Mouse (Mus musculus) large intestine, adult 2 months (tissue): ENCODE results near the gene P2ry2. TPM values are rescaled to one million over a fixed set of nuclear protein-coding genes. Genes with fewer than 3 reads are reported as not detected.

Experiments used
- DNase-seq: peaks from one replicate; pipeline ENCODE4 v3.0.0-alpha.2; 2012; ENCODE audit warnings: low read depth, low spot score
- WGBS: fragments of 180-500 bp; shearing (Covaris S2); methylation state at CpG from one replicate; pipeline ENCODE4 v1.1.7; 2018; 5-methylcytosine and 5-hydroxymethylcytosine counted together
- polyA plus RNA-seq: library from polyadenylated mRNA; depleted of rRNA; stranded (reverse); fragments of >200 nt; gene quantifications from 2 replicates; pipeline ENCODE4 v1.2.3, GENCODE M21; 2012

The P2ry2 gene
- polyA plus RNA-seq, 1 experiment, result 17.6 TPM

DNA sequence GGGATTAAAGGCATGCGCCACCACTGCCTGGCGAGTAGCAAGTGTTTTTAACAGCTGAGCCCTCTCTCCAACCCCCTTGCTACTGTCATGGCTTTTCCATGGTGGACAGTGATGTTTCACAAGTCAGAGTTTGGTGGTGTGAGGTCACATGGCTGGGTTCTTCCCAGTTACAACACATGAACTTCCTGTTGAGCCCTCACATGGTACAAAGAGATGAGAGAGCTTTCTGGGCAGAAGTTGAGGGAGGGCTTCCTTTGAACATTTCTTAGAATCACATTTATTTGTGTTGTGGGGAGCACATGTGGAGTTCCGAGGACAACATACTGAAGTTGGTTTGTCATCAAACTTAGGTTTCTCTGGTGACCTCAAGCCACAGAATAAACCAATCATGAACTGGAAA is 20.7 kb downstream of the P2ry2 start:
- DNase-seq, result no peak
- 90% methylated on average over 3 of the region's 3 CpGs for WGBS

DNA sequence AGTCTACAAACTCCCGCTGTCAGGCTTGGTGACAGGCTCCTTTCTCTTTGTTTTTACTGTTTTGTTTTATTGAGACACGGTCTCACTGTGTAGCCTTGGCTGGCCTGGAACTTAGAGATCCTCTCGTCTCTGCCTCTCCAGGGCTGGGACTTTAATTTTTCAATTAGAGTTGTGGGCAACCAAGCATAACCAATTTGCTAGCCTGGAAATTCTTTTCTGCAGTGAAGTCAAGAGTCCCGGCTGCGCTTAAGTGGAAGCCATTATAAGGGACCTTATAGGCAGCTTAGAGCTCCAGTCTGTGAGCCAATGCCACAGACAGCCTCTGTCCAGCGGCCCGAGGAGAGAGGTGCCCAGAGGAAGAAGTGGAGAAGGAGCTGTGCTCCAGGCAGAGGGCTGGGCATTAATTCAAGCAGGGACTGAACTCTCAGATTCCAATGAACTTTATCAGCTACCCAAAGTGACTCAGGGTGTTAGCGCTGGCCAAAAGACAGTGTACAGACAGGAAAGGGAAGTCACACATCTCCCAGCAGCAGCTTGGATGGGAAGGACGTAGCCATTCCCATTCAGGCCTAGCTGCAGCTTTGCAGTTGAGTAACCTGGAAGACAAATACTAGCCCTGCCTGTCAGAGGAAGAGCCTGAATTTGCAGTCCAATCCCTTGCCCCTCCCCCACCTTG is 21.9 kb downstream of the P2ry2 start:
- no peak for DNase-seq
- 73% methylated on average over 9 of the region's 9 CpGs for WGBS

DNA sequence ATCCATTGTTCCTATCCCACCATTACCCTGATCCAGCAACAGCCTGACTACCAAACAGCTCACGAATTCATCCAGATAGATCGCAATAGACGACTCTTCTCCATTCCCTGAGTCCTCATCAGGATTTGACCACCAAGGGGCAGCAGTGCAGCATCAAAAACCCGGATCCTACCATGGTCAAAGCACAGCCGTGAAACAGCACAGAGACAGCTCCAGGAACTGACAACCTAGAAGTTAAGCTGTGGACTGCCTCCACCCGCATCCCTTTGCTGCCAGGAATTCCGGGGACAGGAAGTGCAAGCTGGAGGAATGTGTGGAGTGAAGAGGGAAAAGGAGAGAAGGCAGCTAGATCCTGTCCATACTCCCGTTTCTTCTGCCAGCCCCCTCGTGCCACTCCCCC is 24.6 kb downstream of the P2ry2 start:
- 21% methylated on average over 9 of the region's 9 CpGs for WGBS
- DNase-seq, result no peak

DNA sequence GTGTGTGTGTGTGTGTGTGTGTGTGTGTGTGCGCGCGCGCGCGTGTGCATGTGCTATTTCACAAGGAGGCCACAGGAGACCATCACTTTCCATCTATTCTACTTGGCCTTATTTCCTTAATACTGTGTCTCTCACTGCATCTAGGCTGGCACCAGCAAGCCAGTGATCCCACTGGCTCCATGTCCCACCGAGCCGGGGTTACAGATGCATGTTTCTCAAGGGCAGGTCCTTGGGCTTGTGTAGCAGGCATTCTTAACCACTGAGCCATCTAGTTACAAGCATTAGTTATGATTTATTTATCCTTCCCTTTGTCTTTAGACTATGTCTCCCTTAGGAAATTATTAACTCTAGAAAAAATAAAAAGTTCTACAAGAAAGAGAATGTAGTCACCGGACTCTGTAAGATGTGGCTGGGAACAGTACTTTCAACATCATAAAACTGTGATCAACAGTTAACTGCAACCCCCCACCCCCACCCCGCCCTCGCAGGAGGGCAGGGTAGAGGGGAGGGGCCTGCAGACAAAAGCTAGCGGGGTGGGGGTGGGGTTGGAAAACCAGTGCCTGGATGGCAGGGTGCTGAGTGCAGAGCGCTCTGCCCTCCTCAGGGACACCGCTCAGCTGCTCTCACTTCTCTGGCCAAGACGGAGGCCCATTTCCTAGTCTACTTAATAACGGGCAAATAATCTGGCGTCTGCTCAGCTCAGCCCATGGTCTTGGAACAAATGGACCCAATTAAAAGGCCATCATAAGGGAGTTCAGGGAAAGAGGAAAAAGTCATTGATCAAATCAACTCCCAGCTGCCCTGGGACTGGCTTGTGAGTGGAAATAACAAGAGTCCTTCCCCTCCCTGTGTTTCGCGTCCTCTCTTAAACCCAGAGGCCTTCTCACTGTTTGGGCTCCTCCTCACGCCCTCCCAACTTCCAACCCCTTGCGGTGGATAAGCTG is 27.9 kb downstream of the P2ry2 start:
- WGBS, result 25% methylated on average over 21 of the region's 21 CpGs
- DNase-seq, result no peak

DNA sequence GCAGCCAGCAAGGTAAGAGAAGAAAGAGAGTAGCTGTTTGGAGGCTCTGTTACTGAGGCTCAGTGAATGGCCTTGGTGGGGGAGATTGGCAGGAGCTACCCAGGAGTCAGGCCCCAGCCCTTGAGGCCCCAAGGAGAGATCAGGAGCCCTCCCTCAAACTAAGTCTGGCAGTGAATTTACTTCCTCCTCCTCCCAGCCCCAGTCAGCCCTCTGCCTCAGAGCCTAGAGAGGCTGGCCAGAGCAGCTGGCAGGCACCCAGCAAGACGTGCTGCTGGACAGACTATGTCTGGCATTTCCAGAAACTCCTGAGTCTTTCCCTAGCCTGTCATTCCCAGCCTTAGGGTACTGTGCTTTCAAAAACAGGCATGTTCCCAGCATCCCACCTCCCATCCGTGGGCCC is 33.5 kb downstream of the P2ry2 start:
- no peak for DNase-seq
- WGBS, result 14% methylated on average over 2 of the region's 2 CpGs

DNA sequence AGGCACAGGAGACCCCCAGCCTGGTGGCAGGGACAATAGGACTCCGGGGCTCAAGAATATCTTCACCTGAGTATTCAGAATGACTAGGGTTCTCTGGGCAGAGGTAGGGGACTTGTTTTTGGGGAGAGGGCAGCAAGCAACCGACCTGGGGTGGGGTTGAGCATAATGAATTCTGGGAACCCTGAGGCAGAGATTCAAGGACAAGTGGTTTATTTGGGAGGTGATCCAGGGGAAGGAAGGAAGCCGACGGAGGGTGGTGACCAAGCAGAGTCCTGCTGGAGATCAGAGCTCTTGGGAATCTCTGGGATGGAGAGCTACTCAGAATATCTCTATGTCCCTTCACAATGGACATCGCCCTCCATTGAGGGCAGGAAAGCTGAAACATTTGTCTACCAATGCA is 34.5 kb downstream of the P2ry2 start:
- WGBS, result 66% methylated on average over 5 of the region's 5 CpGs
- DNase-seq, result no peak

DNA sequence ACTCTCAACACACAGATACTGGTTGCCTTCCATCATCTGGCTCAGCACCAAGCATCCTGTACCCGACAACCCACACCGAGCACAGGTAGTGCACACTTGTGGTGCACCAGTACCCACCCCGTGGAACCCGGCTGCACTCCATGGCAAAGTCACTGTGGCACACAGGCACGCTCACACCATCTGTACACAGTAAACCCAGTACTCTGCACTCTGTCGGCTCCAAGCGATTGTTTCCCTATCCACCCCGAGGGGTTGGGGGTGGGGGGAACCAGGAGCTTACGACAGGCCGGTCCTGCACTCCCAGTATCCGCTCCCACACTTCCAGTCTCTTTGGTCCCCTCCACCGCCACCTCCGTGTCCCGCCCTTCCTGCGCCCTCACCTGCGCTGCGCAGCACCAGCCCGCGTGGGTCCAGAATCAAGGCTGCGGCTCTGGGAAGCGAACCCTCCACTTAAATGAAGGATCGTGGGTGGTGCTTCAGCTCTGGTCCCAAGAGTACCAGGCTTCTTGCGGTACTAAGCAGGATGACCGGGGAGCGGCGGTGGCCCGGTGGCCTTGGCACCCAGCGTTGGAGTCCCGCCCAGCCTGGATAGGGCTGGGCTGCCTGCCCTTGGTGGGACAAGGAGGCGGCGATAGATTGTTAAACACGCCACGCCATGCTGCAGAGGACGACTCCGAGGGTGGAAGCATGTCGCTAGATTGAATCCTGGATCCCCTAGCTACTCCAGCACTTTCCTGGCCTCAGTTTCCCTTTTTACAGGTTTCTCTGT is 38.3 kb downstream of the P2ry2 start, which contains the start of gene P2ry6:
P2ry6 (minus strand) TSS at position 515 of the 769 bp plus-strand sequence.
- 4% methylated on average over 36 of the region's 36 CpGs for WGBS
- DNase-seq, result no peak

DNA sequence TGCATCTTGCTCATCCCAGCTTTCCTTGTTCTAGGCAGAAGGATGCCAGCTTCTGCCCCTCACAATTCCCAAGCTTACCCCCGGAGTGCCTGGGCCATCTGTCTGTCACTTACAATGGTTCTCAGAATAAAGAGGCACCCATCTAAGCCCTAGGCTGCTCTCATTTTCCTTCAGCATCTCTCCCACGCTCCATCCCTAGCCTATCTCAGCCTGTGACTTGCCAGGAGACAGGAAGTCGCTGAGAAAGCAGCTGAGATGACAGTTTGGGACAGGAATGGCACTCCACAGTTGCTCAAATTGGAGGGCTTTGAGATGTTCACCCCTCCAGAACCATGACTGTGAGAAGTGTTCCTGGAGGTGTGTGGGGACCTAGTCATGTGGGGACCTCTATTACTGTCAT is 39.8 kb downstream of the P2ry2 start:
- 46% methylated on average over 3 of the region's 3 CpGs for WGBS
- DNase-seq, result no peak

DNA sequence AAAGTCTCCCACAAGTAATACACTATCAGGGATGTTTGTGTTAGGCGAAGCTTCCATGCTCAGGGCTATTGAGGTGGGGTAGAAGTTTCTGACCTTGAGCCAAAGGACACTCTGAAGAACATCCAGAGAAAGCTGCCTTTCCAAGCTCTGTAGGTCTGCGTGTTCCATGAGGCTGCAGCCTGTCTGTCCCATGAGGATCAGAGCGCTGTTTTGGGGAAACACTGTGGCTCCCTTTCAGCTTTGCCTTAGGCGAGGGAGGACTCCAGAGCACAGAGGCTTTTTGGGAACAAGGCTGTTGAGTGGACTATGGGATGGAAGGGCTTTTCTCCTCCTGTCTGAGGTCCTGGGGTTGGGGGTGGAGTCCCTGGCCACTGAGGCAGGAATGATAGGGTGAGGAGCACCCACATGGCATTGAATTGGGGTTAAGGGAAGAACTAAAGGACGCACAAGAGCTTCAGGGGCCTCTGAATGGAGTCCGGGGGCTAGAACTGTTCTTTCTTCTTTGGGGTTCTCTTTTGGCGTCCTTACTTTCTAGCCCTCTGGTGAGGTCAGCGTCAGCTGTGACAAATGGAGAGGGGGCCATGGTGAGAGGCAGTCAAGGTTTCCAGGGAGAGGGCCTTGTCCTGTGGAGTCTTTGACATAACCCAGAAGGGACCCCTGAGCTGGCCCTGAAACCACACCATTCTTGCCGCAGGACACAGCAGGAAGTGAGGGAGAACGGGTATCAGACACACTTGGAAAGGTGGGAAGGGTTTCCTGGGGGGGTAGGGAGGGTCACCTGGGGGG is 43.6 kb downstream of the P2ry2 start:
- no peak for DNase-seq
- 71% methylated on average over 10 of the region's 10 CpGs for WGBS

DNA sequence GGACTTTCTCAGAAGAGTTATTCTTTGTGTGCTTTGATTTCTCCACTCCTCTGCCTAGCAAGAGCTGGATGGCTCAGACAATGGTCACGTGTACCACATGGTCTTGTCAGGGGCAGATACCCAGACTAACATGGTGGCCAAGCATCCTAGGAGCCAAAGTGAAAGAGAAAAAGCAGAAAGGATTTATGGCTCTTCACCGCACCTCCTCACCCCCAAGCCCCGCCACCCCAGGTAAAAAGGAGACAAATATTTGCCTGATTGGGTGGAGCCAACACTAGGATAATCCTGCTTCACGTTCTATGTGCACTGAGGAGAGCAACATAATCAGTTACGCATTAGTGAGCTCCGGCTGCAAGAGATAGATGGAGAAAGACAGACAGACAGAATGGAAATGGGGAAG is 44.3 kb downstream of the P2ry2 start:
- no peak for DNase-seq
- 40% methylated on average over 6 of the region's 6 CpGs for WGBS

DNA sequence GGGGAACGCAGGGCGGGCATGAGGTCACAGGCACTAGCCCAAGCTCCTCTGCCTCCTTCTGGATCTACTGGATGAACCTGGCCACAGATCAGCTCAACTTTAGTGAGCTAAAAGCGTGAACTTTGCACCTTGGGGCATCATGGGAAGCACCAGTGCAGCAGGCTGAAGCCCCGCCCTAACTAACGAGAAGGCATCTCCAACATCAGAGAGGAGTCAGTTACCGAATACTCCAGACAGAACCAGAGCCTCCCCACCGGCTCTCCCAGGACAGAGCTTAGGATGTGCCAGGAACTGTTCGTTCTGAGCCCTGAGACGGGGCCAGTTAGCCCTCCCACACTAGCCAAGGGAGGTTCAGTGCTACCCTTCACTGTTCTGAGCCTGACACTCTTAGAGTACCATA is 44.8 kb downstream of the P2ry2 start:
- 31% methylated on average over 9 of the region's 9 CpGs for WGBS
- DNase-seq, result no peak

DNA sequence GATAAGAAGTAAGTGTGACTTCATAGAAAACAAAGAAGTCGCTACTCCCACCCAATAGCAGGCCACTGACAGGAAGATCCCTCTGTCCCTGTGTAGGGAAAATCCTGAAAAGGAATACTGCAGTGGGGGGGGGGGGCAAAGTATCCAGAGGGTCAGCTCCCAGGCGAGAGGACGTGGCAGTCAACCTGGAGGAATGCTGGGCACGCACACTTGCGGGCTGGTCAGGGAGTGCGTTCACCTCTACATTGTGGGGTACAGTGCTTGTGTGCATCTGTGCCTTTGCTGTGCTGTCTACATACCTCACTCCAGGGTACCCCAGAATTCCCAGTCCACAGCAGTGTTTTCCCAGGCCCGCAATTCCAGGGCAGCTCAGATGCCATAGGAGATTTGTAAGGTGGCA is 46.7 kb downstream of the P2ry2 start:
- 91% methylated on average over 7 of the region's 7 CpGs for WGBS
- no peak for DNase-seq

DNA sequence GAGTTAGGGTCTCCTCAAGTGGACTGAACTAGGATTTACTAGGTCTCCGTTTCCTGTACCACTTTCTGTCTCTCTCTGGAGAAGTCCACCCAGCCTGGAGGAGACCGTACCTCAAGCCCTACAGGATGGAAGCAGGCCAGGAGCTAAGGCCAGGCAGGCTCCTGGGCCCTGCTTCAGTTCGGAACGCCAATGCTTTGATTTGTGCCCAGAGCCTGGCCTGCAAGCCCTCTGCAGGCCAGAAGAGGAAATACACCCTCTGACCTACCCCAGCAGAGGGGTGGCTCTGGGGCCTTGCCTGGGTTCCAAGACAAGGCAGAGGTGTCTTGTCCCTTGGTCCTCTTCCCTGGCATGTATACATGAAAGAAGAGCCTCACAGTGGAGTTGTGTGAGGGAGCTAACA is 47.6 kb downstream of the P2ry2 start:
- 30% methylated on average over 4 of the region's 4 CpGs for WGBS
- no peak for DNase-seq

DNA sequence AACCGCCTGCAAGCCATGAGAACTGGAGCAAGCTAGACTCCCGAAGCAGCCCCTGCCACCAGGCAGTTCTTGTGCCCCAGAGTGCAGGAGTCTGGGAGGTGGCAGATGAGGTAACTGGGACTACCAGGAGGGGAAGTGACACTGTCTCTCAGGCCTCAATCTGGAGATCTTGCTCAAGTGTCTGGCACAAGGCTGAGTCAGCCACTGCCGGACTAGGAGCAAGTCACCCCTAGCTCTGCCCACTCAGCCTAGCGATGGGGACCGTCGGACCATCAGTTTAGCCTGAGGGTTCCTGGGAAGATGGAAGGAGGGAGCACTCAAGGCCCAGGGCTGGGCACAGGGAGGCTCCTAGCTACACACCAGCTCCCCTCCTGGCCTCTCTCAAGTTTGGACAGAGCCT is 48.4 kb downstream of the P2ry2 start:
- DNase-seq, result no peak
- WGBS, result 75% methylated on average over 6 of the region's 6 CpGs

DNA sequence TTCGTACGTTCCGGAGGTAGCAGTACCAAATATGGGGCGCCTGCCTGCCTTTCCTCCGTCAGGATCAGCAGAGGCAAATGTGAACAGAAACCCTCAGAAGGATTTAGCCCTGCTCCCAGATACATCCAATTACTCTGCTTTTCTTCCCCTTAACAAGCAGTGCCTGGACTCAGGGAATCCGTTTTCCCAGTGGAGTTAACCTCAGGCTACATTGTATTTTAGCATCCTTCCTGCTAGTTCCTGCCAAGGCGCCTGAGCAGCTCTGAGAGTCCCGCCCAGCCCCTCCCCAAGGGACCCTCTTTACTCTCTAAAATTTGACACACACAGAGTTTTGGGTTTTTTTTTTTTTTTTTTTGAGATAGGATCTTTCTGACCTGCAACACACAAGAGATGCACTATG is 49.3 kb downstream of the P2ry2 start:
- no peak for DNase-seq
- 84% methylated on average over 8 of the region's 8 CpGs for WGBS

DNA sequence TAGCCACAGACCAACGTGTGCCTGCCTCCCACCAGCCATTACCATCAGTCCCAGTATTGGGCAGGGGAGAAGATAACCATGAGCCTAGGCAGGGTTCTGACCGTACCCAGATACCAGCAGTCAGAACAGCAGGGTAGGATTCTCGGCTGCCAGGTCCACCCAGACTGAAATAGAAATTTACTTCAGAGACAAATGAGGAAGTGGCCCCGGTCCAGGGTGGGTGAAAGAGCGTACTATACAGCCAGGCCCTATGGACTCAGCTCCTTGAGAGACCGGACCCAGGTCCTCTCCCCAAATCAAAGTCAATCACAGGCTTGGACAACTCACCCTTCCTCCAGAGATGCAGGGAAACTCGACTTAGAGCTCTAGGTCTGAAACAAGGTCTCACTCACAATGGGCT is 51.5 kb downstream of the P2ry2 start:
- 51% methylated on average over 7 of the region's 7 CpGs for WGBS
- DNase-seq, result no peak

DNA sequence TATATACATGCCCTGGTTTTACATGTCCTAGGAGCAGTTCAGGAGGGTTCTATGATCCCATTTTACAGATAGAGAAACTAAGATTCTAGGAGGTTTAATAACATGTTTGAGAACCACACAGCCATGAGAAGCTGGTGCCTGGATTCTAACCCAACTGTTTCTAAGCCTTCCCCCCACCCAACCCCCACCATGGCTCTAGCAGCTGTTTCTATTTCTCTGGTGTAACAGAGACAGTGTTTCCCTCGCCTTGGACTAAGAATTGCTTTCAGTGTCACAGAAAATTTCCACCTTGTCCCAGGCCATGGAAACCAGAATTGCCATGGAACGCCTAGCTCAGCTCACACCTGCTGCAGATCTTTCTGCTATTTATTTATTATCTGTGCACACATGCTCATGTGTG is 52.2 kb downstream of the P2ry2 start:
- WGBS, result 75% methylated on average over 2 of the region's 2 CpGs
- DNase-seq, result no peak

DNA sequence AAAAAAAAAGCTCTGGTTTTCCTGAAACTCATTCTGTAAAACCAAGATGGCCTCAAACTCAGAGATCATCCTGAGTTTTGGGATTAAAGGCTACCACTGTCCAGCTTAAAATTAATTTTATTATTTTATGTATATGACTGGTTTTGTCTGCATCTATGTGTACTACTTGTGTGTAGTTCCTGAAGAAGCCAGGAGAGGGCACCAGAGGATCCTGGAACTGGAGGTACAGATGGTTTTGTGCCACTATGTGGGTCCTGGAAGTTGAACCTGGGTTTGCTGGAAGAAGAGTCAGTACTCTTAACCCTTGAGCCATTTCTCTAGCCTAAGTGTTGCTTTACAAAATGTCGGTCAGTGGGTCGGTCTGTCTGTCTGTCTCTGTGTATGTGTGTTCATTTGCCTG is 54.2 kb downstream of the P2ry2 start:
- 93% methylated on average over 2 of the region's 2 CpGs for WGBS
- DNase-seq, result no peak

DNA sequence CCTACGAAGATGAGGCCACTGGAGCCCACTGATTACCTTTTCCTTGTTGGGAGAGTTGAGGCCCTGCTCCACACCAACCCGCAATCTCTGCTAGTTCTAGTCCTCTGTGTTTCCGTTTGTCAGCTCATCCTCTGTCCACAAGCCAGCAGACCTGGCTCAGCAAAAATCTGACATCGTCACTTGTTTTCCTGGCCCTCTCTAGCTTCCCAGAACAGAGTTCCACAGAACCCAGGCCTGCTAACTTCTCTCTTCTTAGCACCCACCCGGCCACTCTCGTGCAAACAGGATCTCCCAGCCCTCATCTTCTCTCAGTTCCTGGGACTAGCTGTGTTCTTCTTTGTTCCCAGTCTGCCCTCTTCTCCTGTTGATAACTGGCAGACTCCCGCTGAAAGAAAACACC is 60.0 kb downstream of the P2ry2 start:
- WGBS, result 84% methylated on average over 7 of the region's 7 CpGs
- no peak for DNase-seq

DNA sequence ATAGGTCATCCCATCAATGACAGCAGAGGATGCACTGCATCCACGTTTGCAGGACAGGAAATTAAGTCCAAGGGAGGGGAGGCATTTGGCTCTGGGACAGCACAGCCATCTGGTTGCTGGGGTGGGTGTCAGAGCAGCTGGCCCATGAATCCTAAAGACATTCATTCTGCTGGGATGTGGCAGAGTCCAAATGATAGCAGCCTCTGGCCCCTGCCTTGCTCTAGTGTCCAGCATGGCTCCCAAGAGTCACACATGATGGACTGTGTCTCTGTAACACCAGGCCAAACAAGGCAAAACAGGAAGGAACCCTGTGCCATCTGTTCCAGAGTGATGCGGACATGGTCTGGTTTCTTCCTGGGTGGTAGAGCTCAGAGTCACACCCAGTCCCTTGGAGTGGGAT is 60.8 kb downstream of the P2ry2 start:
- no peak for DNase-seq
- WGBS, result 51% methylated on average over 2 of the region's 2 CpGs
